Mouse (Mus musculus): ENCODE results near the gene Map4k4. TPM values are rescaled to one million over a fixed set of nuclear protein-coding genes. Genes with fewer than 3 reads are reported as not detected.

The Map4k4 gene
- polyA plus RNA-seq (2015; fragmentation: Nextera tagmentation; extraction: Ambion mirVana), result 41.5 and 42.6 TPM in 2 replicates

GRCm38 (mm10) chr1:39900181-39901005 lies at the start of gene Map4k4:
TSS of gene Map4k4 (plus strand) at chr1:39900913.
- peak within 1 kb of the TSS; percentile 99 for H3K27ac ChIP-seq (replicated peaks)
- no peaks in the 10 kb centered on the region for H3K9me3 ChIP-seq
- peaks cover 40% of the 10 kb centered on the region for H3K4me1 ChIP-seq (replicated peaks)
- peak within 1 kb of the TSS; percentile 85 for H3K4me3 ChIP-seq
- 0 out of 2 replicates have a peak, but pooled peaks cover 6% of the 10 kb centered on the region for H3K36me3 ChIP-seq
- peak; percentile 90 for ATAC-seq (ENCODE audit: low FRiP score, low read depth)
- H3K27me3 ChIP-seq, result no peaks in the 10 kb centered on the region
- under 1% methylated on average over 74 of the region's 97 CpGs for WGBS
- H3K9ac ChIP-seq, result peak within 1 kb of the TSS; percentile 99
- H3K4me2 ChIP-seq, result peak within 1 kb of the TSS; percentile 77

GRCm38 (mm10) chr1:39855949-39856348 lies 44.8 kb upstream of the Map4k4 start:
- WGBS, result 91% methylated on average over 6 of the region's 6 CpGs
- Histone ChIP-seq H3K27me3 (no peaks in the 10 kb centered on the region), H3K4me3 (no peak overlapping the region)

GRCm38 (mm10) chr1:39856795-39857447 lies 43.8 kb upstream of the Map4k4 start:
- H3K9ac ChIP-seq, result no peak overlapping the region
- H3K4me2 ChIP-seq, result no peak overlapping the region

More at GRCm38 (mm10) chr1:39855949-39856348, 44.8 kb upstream of the Map4k4 start:
- no peak for ATAC-seq (ENCODE audit: low FRiP score, low read depth)
- Histone ChIP-seq H3K9me3 (no peaks in the 10 kb centered on the region), H3K9ac (no peak overlapping the region), H3K4me2 (no peak overlapping the region), H3K4me1 (replicated peaks) (no peaks in the 10 kb centered on the region), H3K27ac (replicated peaks) (no peak overlapping the region), H3K36me3 (no peaks in the 10 kb centered on the region)

GRCm38 (mm10) chr1:39857448-39857820 lies 43.3 kb upstream of the Map4k4 start:
- no peaks in the 10 kb centered on the region for H3K9me3 ChIP-seq
- H3K4me1 ChIP-seq (replicated peaks), result no peaks in the 10 kb centered on the region
- no peaks in the 10 kb centered on the region for H3K27me3 ChIP-seq
- H3K4me2 ChIP-seq, result no peak overlapping the region
- no peak overlapping the region for H3K27ac ChIP-seq (replicated peaks)
- no peak overlapping the region for H3K9ac ChIP-seq
- WGBS, result 73% methylated on average over 6 of the region's 6 CpGs
- no peak for ATAC-seq (ENCODE audit: low FRiP score, low read depth)
- H3K36me3 ChIP-seq, result no peaks in the 10 kb centered on the region
- no peak overlapping the region for H3K4me3 ChIP-seq

More at GRCm38 (mm10) chr1:39856795-39857447, 43.8 kb upstream of the Map4k4 start:
- WGBS, result 78% methylated on average over 7 of the region's 7 CpGs
- Histone ChIP-seq H3K9me3 (no peaks in the 10 kb centered on the region), H3K27me3 (no peaks in the 10 kb centered on the region), H3K4me3 (no peak overlapping the region), H3K36me3 (no peaks in the 10 kb centered on the region), H3K4me1 (replicated peaks) (no peaks in the 10 kb centered on the region), H3K27ac (replicated peaks) (no peak overlapping the region)
- no peak for ATAC-seq (ENCODE audit: low FRiP score, low read depth)

GRCm38 (mm10) chr1:39859213-39859612 lies 41.5 kb upstream of the Map4k4 start:
- H3K27me3 ChIP-seq, result no peaks in the 10 kb centered on the region
- no peaks in the 10 kb centered on the region for H3K4me1 ChIP-seq (replicated peaks)
- no peak overlapping the region for H3K27ac ChIP-seq (replicated peaks)
- 40% methylated on average over 6 of the region's 6 CpGs for WGBS
- no peak overlapping the region for H3K4me3 ChIP-seq
- no peaks in the 10 kb centered on the region for H3K9me3 ChIP-seq
- H3K36me3 ChIP-seq, result no peaks in the 10 kb centered on the region
- H3K4me2 ChIP-seq, result no peak overlapping the region
- no peak for ATAC-seq (ENCODE audit: low FRiP score, low read depth)
- no peak overlapping the region for H3K9ac ChIP-seq

- no peak for ATAC-seq (ENCODE audit: low FRiP score, low read depth)
- Histone ChIP-seq H3K36me3 (no peaks in the 10 kb centered on the region), H3K27me3 (no peaks in the 10 kb centered on the region), H3K4me1 (replicated peaks) (peaks cover 16% of the 10 kb centered on the region; the same call in 1 of the 2 replicates), H3K9me3 (no peaks in the 10 kb centered on the region), H3K4me3 (no peak overlapping the region), H3K4me2 (no peak overlapping the region), H3K27ac (replicated peaks) (no peak overlapping the region), H3K9ac (no peak overlapping the region)
- 94% methylated on average over 9 of the region's 9 CpGs for WGBS
Observed at GRCm38 (mm10) chr1:39866367-39867141, 34.2 kb upstream of the Map4k4 start.

GRCm38 (mm10) chr1:39867142-39867525 lies 33.6 kb upstream of the Map4k4 start:
- no peaks in the 10 kb centered on the region for H3K36me3 ChIP-seq
- H3K4me3 ChIP-seq, result no peak overlapping the region
- no peak overlapping the region for H3K27ac ChIP-seq (replicated peaks)
- WGBS, result 84% methylated on average over 7 of the region's 7 CpGs
- H3K9ac ChIP-seq, result no peak overlapping the region
- H3K9me3 ChIP-seq, result no peaks in the 10 kb centered on the region
- peaks cover 16% of the 10 kb centered on the region; the same call in 1 of the 2 replicates for H3K4me1 ChIP-seq (replicated peaks)
- no peak for ATAC-seq (ENCODE audit: low FRiP score, low read depth)
- no peak overlapping the region for H3K4me2 ChIP-seq
- H3K27me3 ChIP-seq, result no peaks in the 10 kb centered on the region

GRCm38 (mm10) chr1:39867966-39868593 lies 32.6 kb upstream of the Map4k4 start:
- Histone ChIP-seq H3K9me3 (no peaks in the 10 kb centered on the region), H3K9ac (no peak overlapping the region), H3K4me2 (no peak overlapping the region), H3K36me3 (no peaks in the 10 kb centered on the region), H3K27me3 (no peaks in the 10 kb centered on the region), H3K27ac (replicated peaks) (no peak overlapping the region), H3K4me3 (no peak overlapping the region), H3K4me1 (replicated peaks) (peaks cover 16% of the 10 kb centered on the region; the same call in 1 of the 2 replicates)
- 44% methylated on average over 6 of the region's 6 CpGs for WGBS
- no peak for ATAC-seq (ENCODE audit: low FRiP score, low read depth)

GRCm38 (mm10) chr1:39868825-39869571 lies 31.7 kb upstream of the Map4k4 start:
- Histone ChIP-seq H3K4me1 (replicated peaks) (peaks cover 16% of the 10 kb centered on the region; the same call in 1 of the 2 replicates), H3K9ac (no peak overlapping the region), H3K9me3 (no peaks in the 10 kb centered on the region), H3K4me3 (no peak overlapping the region), H3K27ac (replicated peaks) (no peak overlapping the region), H3K36me3 (no peaks in the 10 kb centered on the region), H3K27me3 (no peaks in the 10 kb centered on the region), H3K4me2 (no peak overlapping the region)
- WGBS, result 69% methylated on average over 10 of the region's 10 CpGs
- ATAC-seq (ENCODE audit: low FRiP score, low read depth), result no peak

- Histone ChIP-seq H3K36me3 (no peaks in the 10 kb centered on the region), H3K4me3 (no peak overlapping the region), H3K27me3 (no peaks in the 10 kb centered on the region), H3K9me3 (no peaks in the 10 kb centered on the region), H3K9ac (no peak overlapping the region), H3K4me1 (replicated peaks) (peaks cover 16% of the 10 kb centered on the region; the same call in 1 of the 2 replicates), H3K4me2 (0 out of 2 replicates have a peak overlapping the region, but pooled peaks have one; percentile 13), H3K27ac (replicated peaks) (no peak overlapping the region)
- WGBS, result 45% methylated on average over 12 of the region's 12 CpGs
- ATAC-seq (ENCODE audit: low FRiP score, low read depth), result 0 out of 2 replicates have a peak, but pooled peaks have one; percentile 42
Observed at GRCm38 (mm10) chr1:39869721-39870201, 31.0 kb upstream of the Map4k4 start.

- ATAC-seq (ENCODE audit: low FRiP score, low read depth), result no peak
- Histone ChIP-seq H3K4me1 (replicated peaks) (no peaks in the 10 kb centered on the region), H3K9me3 (no peaks in the 10 kb centered on the region), H3K27ac (replicated peaks) (no peak overlapping the region), H3K36me3 (no peaks in the 10 kb centered on the region), H3K27me3 (no peaks in the 10 kb centered on the region), H3K9ac (no peak overlapping the region), H3K4me2 (no peak overlapping the region), H3K4me3 (no peak overlapping the region)
- 69% methylated on average over 3 of the region's 3 CpGs for WGBS
Observed at GRCm38 (mm10) chr1:39877981-39878380, 22.7 kb upstream of the Map4k4 start.
